Mouse (Mus musculus): ENCODE results near the gene Lpin1.

Lpin1 gene

DNA sequence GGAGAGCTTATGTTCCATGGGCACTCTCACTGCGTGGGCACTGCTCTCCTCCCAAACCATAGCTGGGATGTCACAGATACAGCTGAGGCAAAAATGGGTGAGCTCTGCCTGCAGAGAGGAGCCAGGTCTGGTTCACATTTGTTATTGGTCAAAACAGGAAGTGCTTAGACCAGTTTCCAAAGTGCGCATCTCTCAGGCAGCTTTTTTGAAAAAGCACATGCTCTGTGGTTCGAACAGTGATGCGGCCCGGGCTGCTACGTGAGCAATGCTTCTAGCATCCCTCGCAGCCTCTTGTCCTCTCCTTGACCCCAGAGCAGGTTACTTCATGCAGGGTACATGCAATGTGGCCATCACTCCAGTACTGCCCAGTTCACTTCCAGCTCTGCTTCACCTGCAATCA, 82.1 kb downstream of the Lpin1 start:
- DNase-seq (ENCODE audit: low read depth, low spot score) = no peak

DNA sequence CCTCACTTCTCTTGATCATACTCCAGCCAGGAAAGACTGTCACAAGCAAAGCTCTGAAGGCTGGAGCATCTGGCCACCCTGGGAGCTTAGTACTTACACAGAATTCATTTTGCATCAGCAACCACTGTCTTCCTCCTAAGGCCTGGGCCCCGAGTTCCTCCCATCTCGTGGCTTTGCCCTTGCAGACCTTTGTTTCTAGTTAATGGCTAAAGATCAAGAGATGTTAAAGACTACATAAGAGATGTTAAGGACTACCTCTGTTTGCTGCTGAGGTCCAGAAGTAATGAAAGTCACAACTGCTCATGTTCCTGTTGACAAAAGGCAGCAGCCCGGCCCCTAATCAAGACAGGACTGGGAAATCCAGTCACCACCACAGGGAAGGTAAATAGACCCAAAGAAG, 82.8 kb downstream of the Lpin1 start:
- DNase-seq (ENCODE audit: low read depth, low spot score) = peak; percentile 51

DNA sequence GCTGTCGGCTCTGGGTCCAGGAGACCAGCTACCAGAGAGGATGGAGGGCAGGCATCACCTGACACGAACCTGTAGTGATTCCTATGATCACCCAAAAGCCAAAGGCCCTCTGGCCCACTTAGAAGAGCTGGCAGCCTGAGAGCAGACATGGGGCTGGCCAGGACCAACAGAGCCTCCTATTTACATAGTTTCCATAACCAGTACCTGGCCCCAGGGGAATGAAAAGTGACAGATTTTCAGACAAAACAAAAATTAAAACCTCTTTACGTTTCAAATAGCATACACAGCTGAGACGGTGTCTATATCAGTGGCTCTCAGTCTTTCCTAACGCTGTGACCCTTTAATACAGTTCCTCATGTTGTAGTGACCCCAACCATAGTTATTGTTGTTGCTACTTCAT, 83.9 kb downstream of the Lpin1 start:
- DNase-seq (ENCODE audit: low read depth, low spot score) = no peak

DNA sequence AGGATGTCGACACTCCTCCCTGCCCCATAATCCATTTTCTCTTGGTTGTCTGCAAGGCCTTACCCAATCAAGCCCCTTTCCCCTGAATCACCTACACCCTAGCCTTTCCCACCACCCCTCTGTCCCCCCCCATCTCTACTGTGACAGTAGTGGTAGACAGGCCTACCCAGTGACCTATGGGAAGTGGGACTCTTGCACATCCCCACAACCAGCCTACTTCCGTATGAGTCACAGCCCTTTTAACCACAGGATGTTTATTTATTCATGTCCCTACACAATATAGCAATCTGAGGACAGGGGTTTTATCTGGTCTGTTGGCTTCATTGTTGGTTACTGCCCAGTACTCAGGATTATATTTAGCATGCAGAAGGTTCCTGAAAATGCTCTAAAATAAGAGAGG, 84.6 kb downstream of the Lpin1 start:
- DNase-seq (ENCODE audit: low read depth, low spot score) = no peak

DNA sequence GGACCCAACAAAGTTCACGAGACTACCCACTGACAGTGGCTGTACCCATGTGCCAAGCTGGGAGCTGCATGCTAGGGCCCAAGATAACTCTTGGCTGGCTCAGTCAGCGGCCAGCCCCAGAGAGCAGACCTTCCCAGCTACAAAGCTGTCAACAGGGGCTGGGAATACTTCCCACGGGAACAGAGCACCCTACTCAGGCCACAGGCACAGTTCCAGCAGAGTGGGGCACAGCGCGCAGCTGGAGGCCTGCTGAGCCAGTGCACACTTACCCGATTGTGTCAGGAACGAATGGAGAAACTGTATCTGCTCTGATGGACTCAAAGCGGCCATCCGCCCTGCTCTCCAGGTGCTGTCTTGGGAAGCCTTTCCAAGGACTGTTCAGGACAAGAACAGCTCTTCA, 95.6 kb downstream of the Lpin1 start:
- DNase-seq (ENCODE audit: low read depth, low spot score) = no peak

DNA sequence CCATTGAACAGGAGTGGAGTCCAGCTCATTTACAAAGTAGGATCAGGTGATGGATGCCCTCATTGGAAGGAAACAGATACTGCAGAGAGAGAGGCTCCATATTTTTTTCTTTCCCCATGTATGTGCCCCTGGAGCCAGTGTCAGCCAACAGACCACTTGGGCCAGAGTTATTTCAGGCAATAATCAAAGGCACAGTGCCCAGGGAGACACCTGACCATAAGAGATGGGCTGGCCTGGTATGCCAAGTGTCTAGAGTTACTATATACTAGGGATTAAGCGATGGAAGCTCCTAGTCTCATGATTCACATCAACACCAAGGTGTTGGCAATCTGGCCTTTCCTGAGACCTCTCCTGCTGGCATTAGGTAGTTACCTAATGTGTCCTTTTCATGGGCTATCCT, 97.8 kb downstream of the Lpin1 start:
- no peak for DNase-seq (ENCODE audit: low read depth, low spot score)

DNA sequence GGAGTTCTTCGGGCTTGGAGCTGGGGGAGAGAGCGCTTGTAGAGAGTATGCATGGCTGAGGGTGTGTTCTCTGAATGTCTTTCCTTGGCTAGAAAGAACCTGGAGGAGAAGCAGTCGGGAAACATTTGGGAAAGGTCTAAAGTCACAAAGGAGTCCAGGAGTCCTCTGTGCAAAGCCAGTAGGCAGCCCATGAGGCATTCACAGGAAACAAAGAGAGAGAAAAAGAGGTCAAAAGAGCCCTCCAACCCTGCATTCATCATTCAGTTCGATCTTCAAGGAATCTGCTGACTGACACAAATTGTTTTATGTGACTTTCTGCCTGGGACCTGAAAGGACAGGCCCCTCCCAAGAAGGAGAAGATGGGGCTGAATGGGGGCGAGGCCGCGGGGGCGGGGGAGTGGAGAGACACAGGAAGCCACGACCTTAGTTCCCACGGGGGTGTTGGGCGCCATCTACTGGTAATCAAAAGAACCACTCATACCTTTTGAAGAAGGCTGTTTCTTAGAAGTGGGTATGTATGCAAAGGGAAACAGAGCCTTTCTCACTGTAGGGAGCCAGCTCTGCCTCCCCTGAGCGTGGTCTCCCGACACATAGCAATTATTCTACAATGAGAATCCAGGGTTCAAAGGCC, 101.5 kb downstream of the Lpin1 start:
- DNase-seq (ENCODE audit: low read depth, low spot score) = peak; percentile 91

DNA sequence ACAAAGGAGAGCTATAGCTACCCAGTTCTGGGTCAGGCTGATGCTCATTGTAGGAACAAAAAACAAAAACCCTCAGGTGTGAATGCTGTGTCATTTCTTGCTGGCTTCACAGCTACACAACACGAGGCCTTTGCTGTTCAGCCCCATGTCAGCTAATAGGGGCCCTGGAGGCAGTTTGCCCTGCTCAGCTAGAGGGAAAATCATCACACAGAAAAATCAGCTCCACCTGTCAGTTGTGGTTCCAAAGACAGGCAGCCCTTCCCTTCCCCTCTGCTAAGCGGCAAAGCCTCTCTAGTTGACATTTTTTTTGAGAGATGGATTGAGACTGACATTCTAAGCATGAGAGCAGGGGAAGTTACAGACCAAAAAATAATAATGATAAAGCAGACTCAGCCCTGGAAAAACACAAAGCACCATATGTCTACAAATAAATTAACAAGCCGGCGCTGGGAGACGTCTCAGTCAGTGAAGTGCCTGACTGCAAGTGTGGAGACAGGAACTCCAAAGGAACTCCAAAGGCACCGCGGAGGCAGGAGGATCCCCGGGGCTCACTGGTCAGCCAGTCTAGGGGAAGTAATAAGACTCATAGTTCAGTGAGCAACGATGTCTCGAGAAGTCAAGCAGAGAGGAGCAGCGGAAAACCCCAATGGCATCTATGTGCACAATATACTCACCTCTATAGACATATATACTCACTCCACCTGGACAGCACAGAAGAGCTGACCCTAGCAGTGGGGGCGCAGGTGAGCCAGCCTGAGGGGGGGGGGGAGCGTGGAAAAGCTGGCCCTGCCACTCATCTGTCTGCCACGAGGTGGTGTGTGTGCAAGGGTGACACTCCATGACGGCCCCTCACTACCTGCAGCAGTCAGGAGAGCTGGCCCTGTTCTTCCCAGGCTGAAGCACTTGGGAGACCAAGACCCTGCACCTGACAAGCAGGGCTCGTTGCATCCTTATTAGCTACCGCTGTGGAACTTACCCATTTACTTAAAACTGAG, 103.7 kb downstream of the Lpin1 start:
- no peak for DNase-seq (ENCODE audit: low read depth, low spot score)

DNA sequence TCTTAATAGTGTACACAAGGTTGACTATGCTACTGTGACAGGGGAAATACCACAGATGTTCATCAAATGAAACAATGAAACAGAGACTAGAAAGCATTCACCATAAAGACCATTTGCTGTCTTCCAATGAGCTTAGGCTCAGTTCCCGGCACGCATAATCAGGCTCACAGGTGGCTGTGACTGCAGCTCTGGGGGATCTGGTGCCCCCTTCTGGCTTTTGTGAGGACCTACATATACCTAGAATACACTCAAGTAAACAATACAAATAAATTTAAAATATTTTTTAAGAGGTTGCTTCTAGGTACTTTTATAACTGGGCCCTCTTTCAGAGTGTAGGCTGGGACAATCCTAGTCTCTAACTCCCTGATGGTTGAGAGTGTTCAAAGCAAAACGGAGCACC, 106.5 kb downstream of the Lpin1 start:
- DNase-seq (ENCODE audit: low read depth, low spot score) = peak; percentile 68

DNA sequence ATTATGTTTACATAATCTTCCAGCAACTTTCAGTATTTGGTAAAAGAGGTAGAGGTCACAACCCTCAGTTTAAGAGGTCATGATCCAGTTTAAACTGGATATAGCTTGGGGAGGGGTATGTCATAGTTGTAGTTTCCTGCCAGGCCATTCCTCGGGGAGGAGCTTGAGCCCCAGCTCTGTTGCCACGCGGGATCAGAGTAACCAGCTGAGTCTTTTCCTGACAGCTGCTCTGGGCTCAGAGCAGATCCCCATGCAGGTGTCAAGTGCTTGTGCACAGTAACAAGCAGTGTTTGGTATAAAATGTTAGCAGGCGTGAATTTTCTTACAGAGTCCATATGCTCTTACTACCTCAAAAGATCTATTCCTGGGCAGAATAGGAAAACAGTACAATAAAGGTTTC, 112.8 kb downstream of the Lpin1 start:
- DNase-seq (ENCODE audit: low read depth, low spot score) = no peak

DNA sequence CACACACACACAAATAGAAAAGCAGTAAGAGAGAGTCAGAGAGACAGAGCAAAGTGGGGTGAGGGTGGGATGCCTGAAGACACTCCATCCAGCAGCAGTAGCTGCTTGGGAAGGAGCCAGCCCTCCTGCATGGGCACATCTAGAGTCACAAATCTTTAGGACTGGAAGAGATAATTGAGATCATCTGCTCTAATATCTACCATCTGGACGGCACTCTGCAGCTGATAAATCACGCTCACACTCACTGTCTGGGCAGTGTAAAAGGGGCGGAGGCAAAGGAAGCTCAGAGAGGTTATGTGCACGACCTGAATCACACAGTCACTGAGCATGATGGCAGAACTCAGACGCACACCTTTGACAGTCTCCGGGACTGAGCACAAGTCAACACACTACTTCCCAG, 118.1 kb downstream of the Lpin1 start:
- DNase-seq (ENCODE audit: low read depth, low spot score) = no peak

DNA sequence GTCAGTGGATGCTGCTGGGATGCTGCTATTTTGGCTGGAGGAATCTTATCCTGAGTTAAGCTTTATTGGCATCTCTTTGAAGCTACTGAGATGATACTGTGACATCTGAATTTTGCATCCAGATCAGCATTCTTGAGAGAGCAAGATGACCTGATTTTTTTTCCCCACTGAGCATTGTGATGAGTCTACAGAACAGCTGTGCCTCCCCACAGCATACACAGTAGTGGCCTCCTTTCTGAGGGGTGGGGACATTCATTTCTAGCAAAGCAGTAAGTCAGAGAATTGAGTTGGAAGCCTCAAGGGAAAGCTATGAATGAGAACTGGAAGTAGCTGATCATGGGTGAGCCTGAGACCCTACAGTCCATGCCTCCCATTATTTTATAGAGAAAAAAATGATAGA, 121.9 kb downstream of the Lpin1 start:
- no peak for DNase-seq (ENCODE audit: low read depth, low spot score)

DNA sequence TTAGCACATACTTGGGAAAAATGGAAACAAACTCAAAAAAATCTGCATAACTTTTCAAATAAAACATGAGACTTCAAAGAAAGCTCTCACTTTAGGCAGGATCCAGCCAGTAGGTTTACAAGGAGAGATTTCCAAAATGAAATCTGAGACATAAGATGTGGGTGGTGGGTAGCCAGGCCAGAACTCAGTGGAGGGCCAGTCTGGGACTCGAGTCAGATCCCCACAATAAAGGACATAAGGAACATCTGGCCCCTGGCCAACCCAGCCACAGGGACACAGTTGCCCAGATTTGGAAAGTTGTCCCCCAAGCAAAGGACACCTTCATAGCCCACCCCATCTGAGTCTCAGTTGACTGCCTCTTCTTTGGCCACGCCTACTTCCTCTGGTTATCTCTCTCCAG, 123.3 kb downstream of the Lpin1 start:
- no peak for DNase-seq (ENCODE audit: low read depth, low spot score)

Measured in ZHBTc4 (cell line).